Mouse (Mus musculus): ENCODE results near the gene Tmem219. TPM values are rescaled to one million over a fixed set of nuclear protein-coding genes. Genes with fewer than 3 reads are reported as not detected.
"Not testable (repeated sequence)": the region's sequence is repeated elsewhere in the genome, so short reads cannot be mapped to it uniquely, and the experiment has no call there.

The Tmem219 gene
- polyA plus RNA-seq, 1 experiment from 2014 or later, result 36.5 TPM

GRCm38 (mm10) chr7:126921563-126921962, 1.2 kb downstream of the Tmem219 start:
- Histone ChIP-seq H3K4me1 (peaks cover 24% of the 10 kb centered on the region), H3K4me2 (replicated peaks) (peak overlapping the region; percentile 48), H3K27me3 (no peaks in the 10 kb centered on the region), H3K9me3 (no peaks in the 10 kb centered on the region), H3K36me3 (no peaks in the 10 kb centered on the region), H3K9ac (replicated peaks) (no peak overlapping the region; the same call in 1 of the 2 replicates), H3K27ac (replicated peaks) (peak overlapping the region; percentile 87; the same call in 1 of the 2 replicates), H3K4me3 (peak overlapping the region; percentile 21)
- no peak for ATAC-seq (ENCODE audit: low FRiP score, low read depth)
- 73% methylated on average over 2 of the region's 2 CpGs for WGBS

- Histone ChIP-seq H3K36me3 (no peaks in the 10 kb centered on the region), H3K27ac (replicated peaks) (no peak overlapping the region), H3K9ac (replicated peaks) (no peak overlapping the region), H3K4me2 (replicated peaks) (no peak overlapping the region), H3K9me3 (no peaks in the 10 kb centered on the region), H3K27me3 (no peaks in the 10 kb centered on the region), H3K4me1 (peaks cover 24% of the 10 kb centered on the region), H3K4me3 (no peak overlapping the region)
- WGBS, result 89% methylated on average over 4 of the region's 4 CpGs
- no peak for ATAC-seq (ENCODE audit: low FRiP score, low read depth)
Measured at GRCm38 (mm10) chr7:126919973-126920372, 2.7 kb downstream of the Tmem219 start.

GRCm38 (mm10) chr7:126918356-126918755, 4.4 kb downstream of the Tmem219 start:
- WGBS, result 61% methylated on average over 4 of the region's 4 CpGs
- H3K4me1 ChIP-seq, result peaks cover 20% of the 10 kb centered on the region
- not testable (repeated sequence) for H3K4me3 ChIP-seq; H3K27ac ChIP-seq (replicated peaks); H3K27me3 ChIP-seq; H3K4me2 ChIP-seq (replicated peaks); H3K36me3 ChIP-seq; H3K9me3 ChIP-seq; ATAC-seq (ENCODE audit: low FRiP score, low read depth); H3K9ac ChIP-seq (replicated peaks)

DNA sequence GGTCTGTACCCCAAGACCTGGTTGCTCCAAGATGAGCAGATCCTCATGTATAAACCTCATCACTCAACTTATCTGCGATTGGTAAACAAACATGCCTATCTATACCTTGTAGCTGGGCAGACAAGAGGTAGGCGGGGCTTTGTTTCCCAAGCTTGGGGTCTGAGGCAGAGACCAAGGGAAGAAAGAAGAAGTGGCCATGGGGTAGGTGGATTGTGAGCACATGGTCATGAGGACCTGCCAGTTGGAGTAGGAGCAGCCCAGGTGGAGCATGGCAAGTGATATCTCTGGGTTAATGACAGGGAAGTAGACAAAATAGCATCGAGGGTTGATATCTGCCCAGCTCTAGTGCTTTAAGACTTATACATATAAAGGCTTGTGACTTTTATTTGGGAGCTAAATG, 7.9 kb downstream of the Tmem219 start:
- H3K9ac ChIP-seq (replicated peaks), result no peak overlapping the region
- peaks cover 4% of the 10 kb centered on the region; the same call in 1 of the 2 replicates for H3K36me3 ChIP-seq
- no peak overlapping the region for H3K27ac ChIP-seq (replicated peaks)
- H3K9me3 ChIP-seq, result no peaks in the 10 kb centered on the region
- H3K4me3 ChIP-seq, result no peak overlapping the region
- H3K4me1 ChIP-seq, result no peaks in the 10 kb centered on the region
- 91% methylated on average over 3 of the region's 3 CpGs for WGBS
- no peak for ATAC-seq (ENCODE audit: low FRiP score, low read depth)
- H3K27me3 ChIP-seq, result no peaks in the 10 kb centered on the region
- no peak overlapping the region for H3K4me2 ChIP-seq (replicated peaks)

DNA sequence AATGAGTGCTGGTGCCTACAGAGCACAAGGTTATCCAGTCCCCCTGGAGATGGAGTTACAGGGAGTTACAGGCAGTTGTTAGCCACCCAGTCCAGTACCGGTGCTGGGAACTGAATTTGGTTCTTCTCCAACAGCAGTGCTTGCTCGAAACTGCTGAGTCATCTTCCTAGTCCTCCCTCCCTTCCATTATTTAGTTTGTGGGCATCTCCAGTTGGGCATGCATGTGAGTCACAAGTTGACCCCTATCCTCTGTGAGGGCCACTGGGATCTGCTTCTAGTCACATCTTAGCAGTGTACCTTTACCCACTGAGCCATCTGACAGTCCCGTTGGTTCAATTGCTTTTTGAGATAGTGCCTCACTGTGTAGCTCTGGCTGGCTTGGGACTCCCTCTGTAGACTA, 17.1 kb downstream of the Tmem219 start:
- H3K4me3 ChIP-seq, result no peak overlapping the region
- H3K36me3 ChIP-seq, result peaks cover 4% of the 10 kb centered on the region; the same call in 1 of the 2 replicates
- WGBS, result 82% methylated on average over 3 of the region's 3 CpGs

DNA sequence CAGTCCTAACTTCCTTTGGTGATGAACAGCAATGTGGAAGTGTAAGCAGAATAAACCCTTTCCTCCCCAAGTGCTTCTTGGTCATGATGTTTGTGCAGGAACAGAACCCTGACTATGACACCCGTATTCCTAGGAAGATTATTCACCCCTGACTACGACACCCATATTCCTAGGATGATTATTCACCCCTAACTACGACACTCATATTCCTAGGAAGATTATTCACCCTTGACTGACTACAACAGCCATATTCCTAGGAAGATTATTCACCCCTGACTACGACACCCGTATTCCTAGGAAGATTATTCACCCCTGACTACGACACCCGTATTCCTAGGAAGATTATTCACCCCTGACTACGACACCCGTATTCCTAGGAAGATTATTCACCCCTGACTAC, 22.9 kb downstream of the Tmem219 start:
- not testable (repeated sequence) for H3K4me3 ChIP-seq; H3K27ac ChIP-seq (replicated peaks); H3K36me3 ChIP-seq; ATAC-seq (ENCODE audit: low FRiP score, low read depth); H3K9me3 ChIP-seq; H3K4me2 ChIP-seq (replicated peaks); H3K9ac ChIP-seq (replicated peaks); H3K27me3 ChIP-seq
- WGBS, result 91% methylated on average over 8 of the region's 9 CpGs
- H3K4me1 ChIP-seq, result peaks cover 14% of the 10 kb centered on the region

More for the DNA sequence above, 17.1 kb downstream of the Tmem219 start:
- Histone ChIP-seq H3K9me3 (no peaks in the 10 kb centered on the region), H3K9ac (replicated peaks) (no peak overlapping the region), H3K4me1 (no peaks in the 10 kb centered on the region), H3K27me3 (no peaks in the 10 kb centered on the region), H3K4me2 (replicated peaks) (no peak overlapping the region), H3K27ac (replicated peaks) (no peak overlapping the region)
- no peak for ATAC-seq (ENCODE audit: low FRiP score, low read depth)

GRCm38 (mm10) chr7:126898102-126898990, 24.4 kb downstream of the Tmem219 start:
- H3K4me1 ChIP-seq, result peaks cover 14% of the 10 kb centered on the region
- H3K36me3 ChIP-seq, result 0 out of 2 replicates have a peak, but pooled peaks cover 4% of the 10 kb centered on the region
- no peaks in the 10 kb centered on the region for H3K9me3 ChIP-seq
- H3K4me3 ChIP-seq, result peak overlapping the region; percentile 57
- peak overlapping the region; percentile 72 for H3K4me2 ChIP-seq (replicated peaks)
- no peaks in the 10 kb centered on the region for H3K27me3 ChIP-seq
- H3K9ac ChIP-seq (replicated peaks), result peak overlapping the region; percentile 78
- WGBS, result 11% methylated on average over 37 of the region's 37 CpGs
- peak; percentile 93 for ATAC-seq (ENCODE audit: low FRiP score, low read depth)
- H3K27ac ChIP-seq (replicated peaks), result peak overlapping the region; percentile 72

DNA sequence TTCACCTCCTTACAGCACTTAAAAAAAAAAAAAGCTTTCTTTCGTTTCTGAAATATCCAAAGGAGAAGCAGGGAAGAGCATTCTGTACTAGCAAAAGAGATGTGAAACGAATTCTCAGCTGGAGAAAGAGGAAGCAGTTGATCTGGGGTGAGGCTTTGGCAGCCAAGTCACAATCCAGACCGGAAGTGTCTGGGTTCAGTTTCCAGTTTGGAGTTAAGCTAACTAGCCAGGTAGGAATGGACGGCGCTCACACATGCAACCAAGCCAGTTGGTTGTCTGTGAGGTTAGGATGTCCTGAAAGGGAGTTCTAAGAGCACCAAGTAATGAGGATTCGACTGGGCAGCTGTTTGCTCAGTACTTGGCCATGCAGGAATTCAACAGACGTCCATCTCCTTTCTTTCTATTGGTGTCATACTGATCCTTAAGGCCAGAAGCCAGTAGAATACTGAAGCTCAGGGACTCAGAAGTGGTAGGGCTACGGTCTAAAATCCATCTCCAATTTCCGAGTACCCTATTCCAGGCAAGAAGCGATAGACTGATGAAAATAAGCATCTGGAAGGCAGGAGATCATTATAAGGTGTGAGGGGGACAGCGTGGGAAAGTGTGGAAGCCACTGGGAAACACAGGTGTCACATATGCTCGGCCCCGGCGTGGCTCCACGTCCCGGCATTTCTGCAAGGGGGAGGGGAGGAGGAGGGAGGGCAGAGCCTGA, 25.2 kb downstream of the Tmem219 start:
- Histone ChIP-seq H3K9me3 (no peaks in the 10 kb centered on the region), H3K4me3 (peak overlapping the region; percentile 57), H3K36me3 (peaks cover 8% of the 10 kb centered on the region; the same call in 1 of the 2 replicates), H3K4me2 (replicated peaks) (peak overlapping the region; percentile 72), H3K27me3 (no peaks in the 10 kb centered on the region), H3K4me1 (peaks cover 14% of the 10 kb centered on the region), H3K27ac (replicated peaks) (peak overlapping the region; percentile 72), H3K9ac (replicated peaks) (peak overlapping the region; percentile 78)
- WGBS, result 25% methylated on average over 16 of the region's 16 CpGs
- 0 out of 2 replicates have a peak, but pooled peaks have one; percentile 16 for ATAC-seq (ENCODE audit: low FRiP score, low read depth)

DNA sequence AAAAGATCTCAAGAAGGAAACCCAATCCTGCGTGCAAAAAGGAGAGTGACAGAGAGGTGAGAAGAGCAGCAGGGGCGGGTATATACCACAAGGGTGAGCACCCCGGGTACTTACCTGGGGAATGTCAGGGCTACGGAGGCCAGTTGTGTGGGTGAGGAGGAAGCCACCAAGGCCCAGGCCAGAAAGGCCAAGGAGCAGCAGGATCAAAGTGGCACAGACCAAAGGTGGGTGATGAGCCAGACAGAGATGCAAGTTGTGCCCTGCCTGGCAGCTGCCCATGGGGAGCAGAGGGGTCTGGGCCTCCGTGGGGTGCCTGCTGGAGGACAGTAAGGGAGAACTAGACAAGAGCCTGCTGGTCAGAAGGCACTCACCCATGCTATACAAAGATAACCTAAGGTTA, 25.8 kb downstream of the Tmem219 start:
- no peak for ATAC-seq (ENCODE audit: low FRiP score, low read depth)
- H3K4me2 ChIP-seq (replicated peaks), result no peak overlapping the region
- no peak overlapping the region for H3K9ac ChIP-seq (replicated peaks)
- H3K27ac ChIP-seq (replicated peaks), result no peak overlapping the region
- H3K27me3 ChIP-seq, result no peaks in the 10 kb centered on the region
- peaks cover 14% of the 10 kb centered on the region for H3K4me1 ChIP-seq
- peaks cover 8% of the 10 kb centered on the region; the same call in 1 of the 2 replicates for H3K36me3 ChIP-seq
- WGBS, result 82% methylated on average over 5 of the region's 5 CpGs
- H3K9me3 ChIP-seq, result no peaks in the 10 kb centered on the region
- H3K4me3 ChIP-seq, result no peak overlapping the region

DNA sequence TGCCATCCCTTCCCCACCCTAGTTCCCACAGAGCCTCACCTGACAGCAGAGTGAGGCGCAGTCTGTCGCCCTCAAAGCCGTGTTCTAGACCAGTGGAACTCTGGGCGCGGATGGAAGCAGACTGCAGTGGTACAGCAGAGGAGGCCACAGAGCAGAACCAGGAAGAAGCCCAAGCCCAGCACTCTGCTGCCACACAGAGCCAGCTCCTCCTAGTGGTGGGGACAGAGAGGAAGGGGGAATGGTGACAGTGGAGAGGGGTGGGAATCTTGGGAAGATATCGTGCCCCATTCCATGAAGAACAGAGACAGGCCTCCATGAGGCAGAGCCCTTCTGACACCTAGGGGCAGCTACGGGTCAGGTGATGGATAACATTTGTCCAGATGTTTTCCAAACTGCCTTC, 33.9 kb downstream of the Tmem219 start:
- H3K4me2 ChIP-seq (replicated peaks), result no peak overlapping the region
- H3K9ac ChIP-seq (replicated peaks), result no peak overlapping the region
- ATAC-seq (ENCODE audit: low FRiP score, low read depth), result no peak
- no peaks in the 10 kb centered on the region for H3K9me3 ChIP-seq
- H3K4me3 ChIP-seq, result no peak overlapping the region
- WGBS, result 51% methylated on average over 7 of the region's 7 CpGs
- no peaks in the 10 kb centered on the region for H3K27me3 ChIP-seq
- H3K4me1 ChIP-seq, result no peaks in the 10 kb centered on the region
- H3K36me3 ChIP-seq, result peaks cover 22% of the 10 kb centered on the region
- no peak overlapping the region for H3K27ac ChIP-seq (replicated peaks)

DNA sequence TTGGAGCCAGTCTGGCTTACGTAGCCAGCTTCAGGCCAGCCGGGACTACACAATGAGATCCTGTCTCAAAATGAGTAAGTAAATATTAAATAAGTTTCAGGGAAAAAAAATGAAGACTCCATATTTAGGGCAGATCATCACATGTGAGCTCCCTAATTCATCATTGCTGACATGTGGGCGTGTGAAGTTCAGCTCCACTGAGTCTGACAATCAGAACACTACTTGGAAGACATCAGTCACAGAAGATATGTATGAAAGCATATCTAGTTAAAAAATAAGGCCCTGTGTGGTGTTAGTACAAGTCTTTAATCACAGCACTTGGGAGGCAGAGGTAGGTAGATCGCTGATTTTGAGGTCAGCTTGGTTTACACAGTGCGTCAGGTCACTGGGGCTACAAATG, 35.4 kb downstream of the Tmem219 start:
- H3K9ac ChIP-seq (replicated peaks), result no peak overlapping the region
- peaks cover 14% of the 10 kb centered on the region for H3K4me1 ChIP-seq
- no peak overlapping the region for H3K4me3 ChIP-seq
- no peak for ATAC-seq (ENCODE audit: low FRiP score, low read depth)
- peaks cover 18% of the 10 kb centered on the region for H3K36me3 ChIP-seq
- no peak overlapping the region for H3K4me2 ChIP-seq (replicated peaks)
- no peaks in the 10 kb centered on the region for H3K9me3 ChIP-seq
- WGBS, result 93% methylated on average over 5 of the region's 5 CpGs
- H3K27me3 ChIP-seq, result no peaks in the 10 kb centered on the region
- no peak overlapping the region for H3K27ac ChIP-seq (replicated peaks)

Data from midbrain, embryonic 12.5 days (tissue).